Mouse (Mus musculus): ENCODE measurements around the gene Map4k4.
A peak's percentile ranks its signal among the peaks of the same experiment; 100 is the strongest.

The Map4k4 gene

DNA sequence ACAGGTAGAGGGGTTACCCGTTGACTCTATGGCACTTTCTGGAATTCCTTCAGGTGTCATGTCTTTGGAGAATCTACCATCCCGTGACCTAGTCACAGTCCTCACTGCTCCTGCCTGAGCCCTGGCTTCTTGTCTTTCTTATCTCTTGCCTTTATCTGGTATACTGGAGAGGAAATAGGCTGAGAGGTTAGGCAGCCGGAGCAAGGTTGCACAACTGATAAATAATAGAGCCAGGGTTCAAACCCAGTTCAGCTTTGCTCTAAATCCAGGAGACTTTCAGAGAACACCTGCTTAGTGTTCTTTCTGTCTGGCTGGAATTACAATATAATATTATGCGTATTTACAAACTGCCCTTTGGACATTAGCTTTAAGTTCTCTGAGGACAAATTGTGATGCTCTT, 2.0 kb upstream of the Map4k4 start:
- DNase-seq (ENCODE audit: low read depth), result no peak

DNA sequence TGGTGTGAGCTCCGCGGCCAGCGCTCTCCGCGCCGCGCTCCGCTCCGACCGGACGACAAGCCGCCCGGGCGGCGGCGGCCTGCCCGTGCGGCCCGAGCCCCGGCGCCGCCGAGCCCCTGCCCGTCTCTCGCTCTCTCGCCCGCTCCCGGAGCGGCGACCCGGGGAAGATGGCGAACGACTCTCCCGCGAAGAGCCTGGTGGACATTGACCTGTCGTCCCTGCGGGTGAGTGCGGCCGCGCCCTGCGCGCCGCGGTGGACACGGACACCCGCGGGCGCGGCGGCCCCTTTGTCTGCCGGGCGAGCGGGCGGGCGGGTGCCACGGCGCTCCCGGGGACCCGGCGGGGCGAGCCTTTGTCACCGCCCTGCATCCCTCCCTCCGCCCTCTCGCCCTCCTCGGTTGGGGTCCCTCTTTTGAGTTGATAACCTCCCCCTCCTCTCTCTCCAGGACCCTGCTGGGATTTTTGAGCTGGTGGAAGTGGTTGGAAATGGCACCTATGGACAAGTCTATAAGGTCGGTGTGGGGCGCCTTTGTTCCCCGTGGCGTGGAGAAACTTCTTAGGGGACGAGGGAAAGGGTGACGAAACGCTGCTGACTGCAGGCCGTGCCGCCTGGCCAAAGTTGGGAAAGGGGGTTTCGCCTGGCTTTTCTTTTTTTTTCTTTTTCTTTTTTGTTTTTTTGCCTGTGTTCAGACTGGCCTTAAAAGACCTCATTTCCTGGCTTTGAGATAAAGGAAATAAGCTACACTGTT, 524 bp downstream of the Map4k4 start:
- DNase-seq (ENCODE audit: low read depth), result no peak

GRCm38 (mm10) chr1:39901851-39902703, 1.4 kb downstream of the Map4k4 start:
- DNase-seq (ENCODE audit: low read depth), result no peak

DNA sequence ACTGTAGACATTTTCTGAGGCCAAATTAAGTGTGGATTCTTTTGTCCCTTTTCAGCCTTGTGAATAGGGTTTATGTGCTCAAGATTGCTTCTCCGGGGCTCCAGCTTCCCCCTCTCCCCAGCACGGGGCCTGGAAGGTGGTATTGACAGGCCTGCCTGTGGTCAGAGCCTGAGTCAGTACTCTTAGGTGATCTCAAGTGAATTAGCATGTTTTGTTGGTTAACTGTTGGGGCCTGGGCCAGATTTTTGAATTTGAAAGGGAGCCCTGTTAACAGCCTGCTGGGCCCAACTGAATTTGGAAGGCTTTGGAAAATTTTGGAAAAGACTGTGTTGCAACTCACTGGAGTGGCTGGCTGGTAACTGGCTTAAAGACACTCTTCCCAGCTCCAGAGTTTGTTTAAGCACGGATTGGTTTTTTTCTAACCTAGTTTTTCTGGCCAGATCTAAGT, 2.0 kb downstream of the Map4k4 start:
- peak; percentile 97 for DNase-seq (ENCODE audit: low read depth)

DNA sequence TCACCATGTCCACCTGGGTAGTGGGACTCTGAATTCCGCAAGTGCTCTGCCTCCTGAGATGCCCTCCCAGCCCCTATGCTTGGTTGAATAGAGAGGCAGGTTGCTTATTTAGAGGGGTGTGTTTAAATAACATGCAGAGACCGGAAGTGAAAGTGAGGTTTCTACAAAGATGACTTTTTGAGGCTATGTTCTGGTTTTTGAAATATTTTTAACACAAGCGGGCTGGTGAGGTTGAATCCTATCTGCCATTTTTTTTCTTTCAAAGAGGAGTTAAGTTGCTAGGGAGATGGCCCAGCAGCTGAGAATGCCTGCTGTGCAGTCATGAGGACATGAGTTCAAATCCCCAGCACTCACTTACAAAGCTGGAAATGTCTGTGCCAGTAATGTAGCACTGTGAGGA, 4.0 kb downstream of the Map4k4 start:
- DNase-seq (ENCODE audit: low read depth), result no peak

DNA sequence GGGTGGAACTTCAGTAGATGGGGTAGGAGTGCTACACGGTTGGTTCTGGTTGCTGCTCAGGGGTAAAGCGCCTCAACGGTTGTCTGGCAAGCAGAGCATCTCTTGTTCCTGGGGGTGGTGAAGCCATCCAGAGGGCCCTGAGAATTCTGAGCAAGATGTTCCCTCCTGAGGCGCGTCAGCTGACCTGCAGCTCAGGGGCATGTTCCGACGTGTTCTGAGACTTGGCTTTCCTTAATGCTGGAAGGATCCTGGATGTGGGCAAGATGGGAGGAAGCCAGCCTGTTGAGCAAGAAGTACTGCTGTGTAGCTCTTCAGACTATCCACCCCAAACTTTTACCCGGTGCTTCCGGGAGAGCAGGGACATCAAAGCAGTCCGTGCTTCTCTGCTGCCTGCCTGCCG, 6.2 kb downstream of the Map4k4 start:
- DNase-seq (ENCODE audit: low read depth), result peak; percentile 91

- DNase-seq (ENCODE audit: low read depth), result no peak
These were observed 8.3 kb downstream of the Map4k4 start for GRCm38 (mm10) chr1:39908976-39909375.

DNA sequence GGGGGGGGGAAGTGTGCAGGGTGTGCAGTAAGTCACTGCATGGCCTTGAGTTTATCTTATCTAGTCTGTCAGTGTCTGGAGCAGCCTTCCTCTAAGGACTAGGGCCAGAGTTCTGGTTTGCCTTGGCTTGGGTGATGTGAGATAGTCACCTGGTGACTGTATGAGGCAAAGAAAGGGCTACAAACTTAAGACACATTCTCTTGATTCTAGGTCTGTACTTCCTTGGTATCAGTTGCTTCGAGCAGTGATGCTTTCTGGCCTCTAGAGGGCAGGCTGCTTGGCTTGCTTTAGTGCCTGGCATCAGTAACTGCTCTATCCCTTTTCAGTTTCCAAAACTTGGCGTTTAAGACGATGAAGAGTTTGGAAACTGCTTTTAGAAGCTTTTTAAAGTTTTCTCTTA, 10.7 kb downstream of the Map4k4 start:
- no peak for DNase-seq (ENCODE audit: low read depth)

- no peak for DNase-seq (ENCODE audit: low read depth)
These were observed 12.5 kb downstream of the Map4k4 start for GRCm38 (mm10) chr1:39913256-39913655.

- DNase-seq (ENCODE audit: low read depth), result no peak
These were observed 15.4 kb downstream of the Map4k4 start for GRCm38 (mm10) chr1:39916144-39916543.

DNA sequence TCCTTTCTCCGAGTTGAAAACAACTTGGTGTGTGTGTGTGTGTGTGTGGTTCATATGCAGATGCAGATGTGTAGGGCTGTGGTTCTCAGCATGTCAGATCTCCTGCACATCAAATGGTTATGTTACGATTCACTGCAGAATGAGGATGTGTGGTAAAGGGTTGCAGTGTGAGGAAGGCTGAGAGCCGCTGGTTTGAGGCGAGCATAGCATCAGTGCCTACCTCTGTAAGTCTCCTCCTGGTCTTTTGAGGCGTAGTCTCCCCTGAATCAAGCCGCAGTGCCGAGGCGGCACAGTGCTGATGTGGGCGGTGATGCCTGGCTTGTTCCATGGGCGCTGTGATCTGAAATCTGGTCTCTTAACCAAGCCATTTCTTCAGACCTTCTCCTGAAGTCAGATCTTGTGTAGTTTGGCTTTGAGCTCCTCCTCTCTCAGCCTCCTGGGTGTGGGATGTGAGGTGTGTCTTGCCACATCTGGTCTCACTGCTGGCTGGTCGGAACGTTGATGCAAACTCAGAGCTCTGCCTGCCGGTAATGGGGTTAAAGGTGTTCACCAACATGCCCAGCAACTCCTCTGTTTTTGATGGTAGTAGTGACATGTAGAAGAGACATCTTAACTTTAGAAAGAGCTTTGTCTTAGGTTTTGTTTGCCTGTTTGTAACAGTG, 17.3 kb downstream of the Map4k4 start:
- DNase-seq (ENCODE audit: low read depth), result no peak

- no peak for DNase-seq (ENCODE audit: low read depth)
These were observed 17.9 kb downstream of the Map4k4 start for GRCm38 (mm10) chr1:39918517-39919115.

GRCm38 (mm10) chr1:39920616-39921015, 19.9 kb downstream of the Map4k4 start:
- DNase-seq (ENCODE audit: low read depth), result no peak

GRCm38 (mm10) chr1:39921996-39922395, 21.3 kb downstream of the Map4k4 start:
- DNase-seq (ENCODE audit: low read depth), result no peak

DNA sequence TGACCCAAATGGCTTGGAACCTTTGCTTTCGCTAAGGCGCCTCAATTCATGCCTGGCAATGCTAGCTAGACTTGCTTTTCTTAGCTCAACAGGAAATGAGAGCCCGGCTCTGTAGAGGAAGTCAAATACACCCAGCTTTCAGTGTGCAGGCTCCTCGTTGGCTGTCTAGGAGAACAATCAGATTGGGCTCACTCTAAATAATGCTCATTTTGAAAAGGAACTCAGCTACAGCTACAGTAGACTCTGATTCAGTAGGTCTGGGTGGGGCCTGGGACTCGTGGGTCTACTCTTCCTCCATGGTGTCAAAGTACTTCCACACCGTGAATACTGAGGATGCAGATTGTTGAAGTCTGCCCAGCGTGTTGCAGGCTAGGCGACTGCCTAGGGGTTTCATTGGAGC, 22.0 kb downstream of the Map4k4 start:
- no peak for DNase-seq (ENCODE audit: low read depth)

DNA sequence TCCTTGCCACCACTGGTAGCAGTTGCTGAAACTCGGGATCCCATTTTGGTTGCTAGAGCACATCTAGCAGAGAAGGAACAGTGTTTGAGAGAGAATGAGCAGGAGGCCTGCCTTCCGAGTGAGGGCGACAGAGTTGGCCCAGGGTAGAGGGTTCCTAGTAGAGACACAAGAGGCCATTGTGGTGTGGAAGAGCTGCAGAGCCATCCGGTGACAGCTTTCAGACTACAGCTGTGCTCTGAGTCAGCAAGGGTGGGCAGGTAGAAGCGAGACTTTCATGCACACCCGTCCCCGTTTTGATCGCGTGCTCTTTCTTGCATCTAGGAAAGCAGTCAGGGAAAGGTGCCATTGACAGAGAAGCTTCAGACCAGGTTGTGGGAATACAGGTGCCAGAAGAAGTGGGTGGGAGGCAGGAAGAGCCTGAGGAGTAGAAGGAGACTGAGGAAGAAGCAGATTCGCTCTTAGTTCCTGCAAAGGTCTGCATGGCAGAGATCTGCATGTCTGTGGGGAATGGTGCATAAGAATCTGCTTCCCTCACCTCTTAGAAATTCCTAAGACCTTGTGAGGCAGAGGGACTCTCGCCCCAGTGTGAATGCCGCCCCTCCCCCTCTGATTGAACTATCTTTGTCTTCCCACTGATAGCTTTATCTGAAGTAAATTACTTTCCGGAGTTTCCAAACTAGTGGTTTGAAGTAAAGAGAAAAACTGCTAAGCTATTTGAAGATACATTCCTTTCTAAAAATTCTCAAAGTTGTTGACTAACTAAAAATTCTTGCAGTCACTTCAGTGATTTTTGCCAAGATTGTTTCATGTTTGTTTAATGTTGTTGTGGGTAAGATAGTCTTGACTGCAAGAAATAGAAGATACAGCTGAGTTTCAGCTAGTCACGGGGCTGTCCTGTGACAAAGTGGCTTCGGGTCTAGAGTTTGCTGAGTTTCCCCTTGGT, 23.0 kb downstream of the Map4k4 start:
- DNase-seq (ENCODE audit: low read depth), result no peak

DNA sequence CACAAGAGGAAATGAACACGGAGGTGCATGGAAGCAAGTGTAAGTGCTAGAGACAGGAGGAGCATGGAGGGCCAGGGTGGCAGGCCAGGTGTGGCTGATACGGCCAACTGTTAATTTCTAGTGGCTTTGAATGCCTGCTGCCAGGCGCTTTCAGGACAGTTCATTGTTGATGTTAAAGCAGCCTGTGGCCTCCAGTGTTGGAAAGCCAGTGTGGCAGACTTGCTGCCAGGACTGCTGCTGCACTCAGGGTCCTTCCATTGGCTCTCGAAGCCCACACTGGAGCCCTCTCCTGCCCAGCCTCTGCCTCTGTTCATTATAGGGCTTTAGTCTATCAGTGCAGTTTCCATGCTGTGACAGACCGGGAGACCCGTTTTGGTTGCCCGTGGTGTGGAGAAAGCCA, 30.3 kb downstream of the Map4k4 start:
- DNase-seq (ENCODE audit: low read depth), result no peak

DNA sequence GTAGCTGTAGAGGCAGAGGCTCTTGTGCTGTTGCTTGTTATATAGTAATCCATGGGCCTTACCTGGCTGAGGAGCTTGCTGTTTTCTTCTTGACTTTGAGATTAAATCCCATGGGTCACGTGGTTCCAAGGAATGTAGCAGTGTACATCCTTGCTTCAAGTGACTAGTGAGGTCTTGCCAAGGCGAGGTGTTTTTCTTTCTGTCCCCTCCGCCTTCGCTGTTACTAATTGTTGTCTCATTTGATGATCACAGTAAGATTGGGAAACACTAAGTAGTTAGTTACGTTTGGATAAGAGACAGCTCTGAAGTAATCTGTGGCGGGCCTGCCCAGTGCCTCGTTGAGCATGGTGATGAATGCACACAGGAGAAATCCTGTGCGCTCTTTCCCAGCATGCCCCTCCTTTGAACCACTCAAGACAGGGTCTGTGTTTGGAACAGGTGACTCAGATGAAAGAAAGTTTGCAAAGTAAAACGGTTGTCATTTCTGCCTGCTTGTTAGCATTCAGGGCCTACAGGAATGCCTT, 31.6 kb downstream of the Map4k4 start:
- DNase-seq (ENCODE audit: low read depth), result no peak

GRCm38 (mm10) chr1:39932922-39933321, 32.2 kb downstream of the Map4k4 start:
- DNase-seq (ENCODE audit: low read depth), result no peak

DNA sequence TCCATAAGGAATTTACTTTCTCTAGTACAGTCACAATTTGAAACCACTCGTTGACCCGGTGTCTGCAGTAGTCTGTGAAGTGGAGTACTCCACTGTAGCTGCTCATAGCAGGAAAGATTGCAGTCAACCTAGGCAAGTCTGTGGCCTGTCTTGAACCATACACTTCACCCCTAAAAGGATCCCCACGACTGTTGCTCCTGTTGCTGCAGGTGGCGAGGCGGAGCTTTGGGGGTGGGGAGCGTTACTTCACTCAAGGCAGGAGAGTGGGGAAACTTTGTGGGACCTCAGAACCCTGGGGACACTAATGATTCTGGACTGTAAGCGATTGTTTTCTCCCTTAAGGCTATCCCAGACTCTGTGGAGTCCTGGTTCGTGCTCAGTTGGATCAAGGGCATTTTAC, 34.2 kb downstream of the Map4k4 start:
- no peak for DNase-seq (ENCODE audit: low read depth)

DNA sequence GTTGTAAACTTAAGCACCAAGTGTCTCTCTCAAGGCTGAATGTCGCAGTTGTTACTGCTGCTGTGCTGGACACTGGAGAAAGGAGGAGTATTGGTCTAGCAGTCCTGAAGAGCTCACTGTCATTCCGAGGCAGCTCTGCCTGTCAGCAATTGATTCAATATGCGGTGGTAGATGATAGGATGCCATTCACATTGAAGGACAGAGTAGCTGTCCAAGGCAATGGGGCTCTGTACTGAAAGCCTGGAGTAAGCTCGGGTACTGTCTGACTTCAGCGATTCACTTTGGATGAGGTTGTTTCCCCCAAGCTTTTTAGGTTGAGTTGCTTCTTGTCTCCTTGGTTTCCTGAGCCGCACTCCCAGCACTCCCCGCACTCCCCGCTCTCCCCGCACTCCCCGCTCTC, 34.9 kb downstream of the Map4k4 start:
- no peak for DNase-seq (ENCODE audit: low read depth)
